Mouse (Mus musculus) hindbrain, embryonic 11.5 days (tissue): ENCODE measurements around the gene Anp32e. TPM values are rescaled to one million over a fixed set of nuclear protein-coding genes. Genes with fewer than 3 reads are reported as not detected.
A peak's percentile ranks its signal among the peaks of the same experiment; 100 is the strongest.
"Not testable (repeated sequence)": the region's sequence is repeated elsewhere in the genome, so short reads cannot be mapped to it uniquely, and the experiment has no call there.

Source experiments
- ATAC-seq: fragments of 200-750 bp; cut with Nextera tagmentation; 2 replicates; pipeline ENCODE4 v1.8.0; 2017; ENCODE audit warnings: mild to moderate bottlenecking, moderate TSS enrichment, moderate library complexity; ENCODE audit not compliant: low FRiP score
- DNase-seq: peaks from one replicate; pipeline ENCODE4 v3.0.0-alpha.2; 2015; ENCODE audit warnings: low spot score
- H3K27ac ChIP-seq: fragments of 300-500 bp; sonication (generic); 2 replicates; pipeline ENCODE4 v1.5.1; 2014; ENCODE audit warnings: mild to moderate bottlenecking, low read depth, low read length
- H3K27me3 ChIP-seq: fragments of 300-500 bp; sonication (generic); 2 replicates; pipeline ENCODE4 v1.6.1; 2014; ENCODE audit warnings: mild to moderate bottlenecking, low read length, moderate library complexity, mixed read lengths; ENCODE audit not compliant: control insufficient read depth, insufficient read depth
- H3K36me3 ChIP-seq: fragments of 300-500 bp; sonication (generic); 2 replicates; pipeline ENCODE4 v1.6.1; 2014; ENCODE audit warnings: mild to moderate bottlenecking, low read length, moderate library complexity, mixed read lengths; ENCODE audit not compliant: control insufficient read depth, insufficient read depth
- H3K4me1 ChIP-seq: fragments of 300-500 bp; sonication (generic); replicated peaks from 2 replicates; pipeline ENCODE4 v1.6.1; 2014; ENCODE audit warnings: low read length, mixed read lengths; ENCODE audit not compliant: control insufficient read depth, insufficient read depth
- H3K4me2 ChIP-seq: fragments of 300-500 bp; sonication (generic); replicated peaks from 2 replicates; pipeline ENCODE4 v1.6.1; 2014; ENCODE audit warnings: mild to moderate bottlenecking, low read depth, low read length
- H3K4me3 ChIP-seq: fragments of 300-500 bp; sonication (generic); 2 replicates; pipeline ENCODE4 v1.5.1; 2014; ENCODE audit warnings: low read depth, low read length
- H3K9ac ChIP-seq: fragments of 300-500 bp; sonication (generic); 2 replicates; pipeline ENCODE4 v1.6.1; 2014; ENCODE audit warnings: low read depth, low read length
- H3K9me3 ChIP-seq: fragments of 300-500 bp; sonication (generic); 2 replicates; pipeline ENCODE4 v1.6.1; 2016; ENCODE audit warnings: low read length; ENCODE audit not compliant: control insufficient read depth
- WGBS: fragments of 180-500 bp; shearing (Covaris S2); extraction: QIAGEN DNeasy Blood & Tissue Kit; methylation state at CpG from one replicate; pipeline ENCODE4 v1.1.7; 2014; 5-methylcytosine and 5-hydroxymethylcytosine counted together
- polyA plus RNA-seq: library from polyadenylated mRNA; unstranded; fragments of >200 nt; fragmentation: Nextera tagmentation; extraction: Ambion mirVana; gene quantifications from 2 replicates; pipeline ENCODE4 v1.2.1, GENCODE M21; 2014

The Anp32e gene
- polyA plus RNA-seq, 1 experiment from 2014 or later = 114 TPM

GRCm38 (mm10) chr3:95957359-95958148 lies 28.5 kb downstream of the Anp32e start:
- no peaks in the 10 kb centered on the region for H3K27me3 ChIP-seq
- 80% methylated on average over 8 of the region's 8 CpGs for WGBS
- no peak for ATAC-seq
- H3K27ac ChIP-seq = no peak overlapping the region
- no peaks in the 10 kb centered on the region for H3K9me3 ChIP-seq
- no peaks in the 10 kb centered on the region for H3K4me1 ChIP-seq
- H3K9ac ChIP-seq = no peak overlapping the region
- no peak overlapping the region for H3K4me2 ChIP-seq
- H3K4me3 ChIP-seq = no peak overlapping the region
- no peak for DNase-seq
- no peaks in the 10 kb centered on the region for H3K36me3 ChIP-seq

GRCm38 (mm10) chr3:95959082-95959481 lies 30.0 kb downstream of the Anp32e start:
- 77% methylated on average over 5 of the region's 5 CpGs for WGBS
- Histone ChIP-seq H3K4me2 (no peak overlapping the region), H3K4me3 (no peak overlapping the region), H3K27ac (no peak overlapping the region), H3K9ac (no peak overlapping the region), H3K36me3 (no peaks in the 10 kb centered on the region), H3K4me1 (no peaks in the 10 kb centered on the region), H3K9me3 (no peaks in the 10 kb centered on the region), H3K27me3 (no peaks in the 10 kb centered on the region)
- ATAC-seq (no peak), DNase-seq (peak; percentile 54)

DNA sequence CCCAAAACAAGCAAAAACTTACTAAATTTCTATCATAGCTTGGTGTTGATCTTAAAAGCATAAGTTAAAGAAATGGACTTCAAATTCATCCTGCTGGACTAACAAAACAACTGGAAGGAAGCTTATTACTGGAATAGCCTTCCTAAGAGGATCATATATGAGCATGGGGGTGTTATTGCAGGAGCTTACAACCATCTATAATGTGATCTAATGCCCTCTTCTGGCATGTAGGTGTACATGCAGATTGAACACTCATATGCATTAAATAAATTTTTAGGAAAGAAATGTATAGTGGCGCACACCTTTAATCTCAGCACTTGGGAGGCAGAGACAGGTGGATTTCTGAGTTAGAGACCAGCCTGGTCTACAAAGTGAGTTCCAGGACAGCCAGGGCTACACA lies 30.8 kb downstream of the Anp32e start:
- Histone ChIP-seq H3K36me3 (no peaks in the 10 kb centered on the region), H3K27me3 (no peaks in the 10 kb centered on the region), H3K4me3 (no peak overlapping the region), H3K9me3 (no peaks in the 10 kb centered on the region), H3K27ac (no peak overlapping the region), H3K4me1 (no peaks in the 10 kb centered on the region), H3K9ac (no peak overlapping the region), H3K4me2 (no peak overlapping the region)
- no peak for DNase-seq
- WGBS = 89% methylated on average over 1 of the region's 1 CpGs
- no peak for ATAC-seq

DNA sequence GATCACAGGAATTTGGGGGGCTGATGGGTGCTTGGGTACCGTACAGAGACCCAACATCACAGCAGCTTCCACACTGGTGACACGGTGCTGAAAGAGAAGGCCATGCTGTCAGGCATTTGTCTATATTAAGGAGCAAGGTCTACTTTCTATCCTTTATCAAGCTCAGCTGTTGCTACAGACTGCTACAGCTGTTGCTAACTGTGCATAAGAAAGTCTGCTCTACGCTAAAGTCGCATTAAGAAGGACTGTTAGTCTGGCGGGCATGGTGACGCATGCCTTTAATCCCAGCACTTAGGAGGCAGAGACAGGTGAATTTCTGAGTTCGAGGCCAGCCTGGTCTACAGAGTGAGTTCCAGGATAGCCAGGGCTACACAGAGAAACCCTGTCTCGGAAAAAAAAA lies 33.1 kb downstream of the Anp32e start:
- H3K36me3 ChIP-seq, ATAC-seq, H3K9me3 ChIP-seq, DNase-seq, H3K27ac ChIP-seq, H3K4me1 ChIP-seq, H3K9ac ChIP-seq, H3K4me3 ChIP-seq, H3K27me3 ChIP-seq, H3K4me2 ChIP-seq: not testable (repeated sequence)
- WGBS = 86% methylated on average over 8 of the region's 8 CpGs

DNA sequence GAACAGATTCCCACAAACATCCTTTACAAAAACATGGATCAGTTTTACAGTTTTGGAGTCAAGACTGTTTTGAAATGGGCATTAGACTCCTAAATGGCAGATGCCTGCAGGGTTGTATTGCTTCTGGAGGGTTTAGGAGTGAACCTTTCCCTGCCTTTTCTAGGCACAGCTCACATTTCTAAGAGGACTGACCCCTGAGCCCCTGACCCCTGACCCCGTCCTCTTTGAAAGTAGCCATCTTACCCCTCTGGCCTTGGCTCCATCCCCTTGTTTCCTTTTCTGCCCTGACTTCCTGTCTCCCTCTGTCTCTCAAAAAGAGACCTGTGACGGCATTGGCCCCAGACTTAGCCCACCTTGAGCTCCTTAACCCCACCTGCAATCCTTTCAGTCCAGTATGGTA lies 34.2 kb downstream of the Anp32e start:
- no peaks in the 10 kb centered on the region for H3K36me3 ChIP-seq
- H3K27me3 ChIP-seq = no peaks in the 10 kb centered on the region
- no peak overlapping the region for H3K9ac ChIP-seq
- no peaks in the 10 kb centered on the region for H3K4me1 ChIP-seq
- no peak overlapping the region for H3K4me3 ChIP-seq
- no peaks in the 10 kb centered on the region for H3K9me3 ChIP-seq
- WGBS = 25% methylated on average over 2 of the region's 2 CpGs
- H3K27ac ChIP-seq = no peak overlapping the region
- DNase-seq (no peak), ATAC-seq (no peak)
- no peak overlapping the region for H3K4me2 ChIP-seq

DNA sequence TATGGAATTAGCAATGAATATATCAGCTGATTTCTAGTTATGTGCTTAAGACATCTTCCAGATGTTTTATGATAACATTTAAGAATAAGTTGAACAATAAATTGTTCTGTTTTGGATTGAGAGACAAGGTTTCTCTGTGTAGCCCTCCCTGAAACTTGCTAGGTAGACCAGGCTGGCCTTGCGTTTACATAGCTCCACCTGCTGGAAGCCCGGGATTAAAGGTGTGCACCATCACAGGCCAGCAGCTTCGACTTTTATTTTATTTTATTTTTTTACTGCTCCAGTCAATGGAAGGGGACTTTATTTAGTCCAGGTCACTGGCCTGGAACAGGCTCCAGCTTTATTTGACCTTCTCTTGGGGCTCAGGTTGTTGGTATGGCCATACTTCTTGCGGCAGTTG lies 34.6 kb downstream of the Anp32e start:
- 50% methylated on average over 4 of the region's 4 CpGs for WGBS
- no peaks in the 10 kb centered on the region for H3K4me1 ChIP-seq
- DNase-seq = no peak

GRCm38 (mm10) chr3:95965518-95966451 lies 36.7 kb downstream of the Anp32e start:
- H3K4me3 ChIP-seq = no peak overlapping the region
- ATAC-seq (no peak), DNase-seq (peak; percentile 57)

More for the DNA sequence above, 34.6 kb downstream of the Anp32e start:
- no peak overlapping the region for H3K27ac ChIP-seq
- H3K27me3 ChIP-seq = no peaks in the 10 kb centered on the region
- H3K9ac ChIP-seq = no peak overlapping the region
- no peaks in the 10 kb centered on the region for H3K36me3 ChIP-seq
- no peak overlapping the region for H3K4me3 ChIP-seq
- no peak for ATAC-seq
- no peaks in the 10 kb centered on the region for H3K9me3 ChIP-seq
- no peak overlapping the region for H3K4me2 ChIP-seq

DNA sequence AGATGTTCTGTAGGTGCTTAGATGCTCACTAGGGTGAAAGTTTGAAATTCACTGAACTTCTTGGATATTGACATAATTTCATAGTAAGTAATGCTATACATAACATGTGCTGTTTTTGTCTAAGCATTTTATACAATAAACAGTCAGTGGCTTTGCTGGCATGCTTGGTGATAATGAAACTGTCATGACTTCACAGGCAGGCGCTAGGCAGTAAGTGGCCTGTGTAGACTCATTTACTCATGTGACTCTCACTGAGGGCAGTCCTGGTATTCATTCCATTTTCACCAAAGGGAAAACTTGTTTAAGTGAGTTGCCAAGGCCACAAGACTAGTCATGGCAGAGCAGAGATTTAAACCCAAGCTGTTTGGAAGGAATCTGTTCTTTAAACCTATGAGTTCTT lies 40.2 kb downstream of the Anp32e start:
- Histone ChIP-seq H3K27me3 (no peaks in the 10 kb centered on the region), H3K4me2 (no peak overlapping the region), H3K4me3 (no peak overlapping the region), H3K36me3 (no peaks in the 10 kb centered on the region), H3K27ac (no peak overlapping the region), H3K4me1 (0 out of 2 replicates have a peak, but pooled peaks cover 2% of the 10 kb centered on the region), H3K9ac (no peak overlapping the region), H3K9me3 (no peaks in the 10 kb centered on the region)
- no peak for ATAC-seq
- no peak for DNase-seq
- WGBS = 94% methylated on average over 1 of the region's 1 CpGs

More at GRCm38 (mm10) chr3:95965518-95966451, 36.7 kb downstream of the Anp32e start:
- Histone ChIP-seq H3K9me3 (no peaks in the 10 kb centered on the region), H3K4me2 (no peak overlapping the region), H3K9ac (no peak overlapping the region), H3K27me3 (no peaks in the 10 kb centered on the region), H3K4me1 (no peaks in the 10 kb centered on the region), H3K27ac (no peak overlapping the region), H3K36me3 (no peaks in the 10 kb centered on the region)
- WGBS = 12% methylated on average over 7 of the region's 7 CpGs
